Mouse (Mus musculus) megakaryocyte, embryonic 14.5 days (primary cell): ENCODE measurements around the gene Def8.

Experiments used
- FLI1 ChIP-seq: IDR thresholded peaks from 2 replicates; pipeline ENCODE4 v1.6.1; 2012; ENCODE audit warnings: low read length, inconsistent platforms, mixed read lengths
- GATA1 ChIP-seq: IDR thresholded peaks from 3 replicates; pipeline ENCODE4 v1.6.1; 2012; ENCODE audit warnings: mixed read lengths, low read length, inconsistent platforms, borderline replicate concordance

GRCm38 (mm10) chr8:123389026-123389425, 34.3 kb upstream of the Def8 start:
- TF ChIP-seq GATA1 (no peak), FLI1 (no peak)
